Mouse (Mus musculus): ENCODE measurements around the gene Clca3a2. TPM values are rescaled to one million over a fixed set of nuclear protein-coding genes. Genes with fewer than 3 reads are reported as not detected.
"Not testable (repeated sequence)": the region's sequence is repeated elsewhere in the genome, so short reads cannot be mapped to it uniquely, and the experiment has no call there.

Gene Clca3a2
- under 1 TPM in 3 of 4 experiments, not detected in 1; 0.09 to 0.41 (median 0.20) TPM for total RNA-seq (2022)

- DNase-seq (ENCODE audit: low spot score) = not testable (repeated sequence)
Observed at GRCm38 (mm10) chr3:144819219-144819618, at the start of gene Clca3a2. Clca3a2 (minus strand) TSS chr3:144819494.

- no peak for DNase-seq (ENCODE audit: low spot score)
Observed at GRCm38 (mm10) chr3:144849584-144849983, 30.3 kb upstream of the Clca3a2 start.

- DNase-seq (ENCODE audit: low spot score) = not testable (repeated sequence)
Observed at GRCm38 (mm10) chr3:144849014-144849556, 29.8 kb upstream of the Clca3a2 start, which contains the start of gene Clca3b. Clca3b (minus strand) TSS chr3:144849357.

GRCm38 (mm10) chr3:144827257-144827656 is 8.0 kb upstream of the Clca3a2 start:
- DNase-seq (ENCODE audit: low spot score) = no peak

GRCm38 (mm10) chr3:144825151-144825550 is 5.9 kb upstream of the Clca3a2 start:
- peak; percentile 74 for DNase-seq (ENCODE audit: low spot score)

GRCm38 (mm10) chr3:144823331-144823730 is 4.0 kb upstream of the Clca3a2 start:
- DNase-seq (ENCODE audit: low spot score) = no peak

GRCm38 (mm10) chr3:144820632-144821031 is 1.3 kb upstream of the Clca3a2 start:
- DNase-seq (ENCODE audit: low spot score) = no peak

- not testable (repeated sequence) for DNase-seq (ENCODE audit: low spot score)
Observed at GRCm38 (mm10) chr3:144813336-144813735, 6.0 kb downstream of the Clca3a2 start.

- no peak for DNase-seq (ENCODE audit: low spot score)
Observed at GRCm38 (mm10) chr3:144811821-144812220, 7.5 kb downstream of the Clca3a2 start.

GRCm38 (mm10) chr3:144808153-144808925 is 11.0 kb downstream of the Clca3a2 start:
- not testable (repeated sequence) for DNase-seq (ENCODE audit: low spot score)

GRCm38 (mm10) chr3:144806626-144807025 is 12.7 kb downstream of the Clca3a2 start:
- not testable (repeated sequence) for DNase-seq (ENCODE audit: low spot score)

- no peak for DNase-seq (ENCODE audit: low spot score)
Observed at GRCm38 (mm10) chr3:144801861-144802260, 17.4 kb downstream of the Clca3a2 start.

GRCm38 (mm10) chr3:144785181-144786148 is 33.8 kb downstream of the Clca3a2 start:
- DNase-seq (ENCODE audit: low spot score) = no peak

- no peak for DNase-seq (ENCODE audit: low spot score)
Observed at GRCm38 (mm10) chr3:144765161-144765560, 54.1 kb downstream of the Clca3a2 start.

- no peak for DNase-seq (ENCODE audit: low spot score)
Observed at GRCm38 (mm10) chr3:144761454-144761853, 57.8 kb downstream of the Clca3a2 start.

- no peak for DNase-seq (ENCODE audit: low spot score)
Observed at GRCm38 (mm10) chr3:144760592-144761309, 58.5 kb downstream of the Clca3a2 start, which contains the start of gene Clca3a1. Clca3a1 (minus strand) TSS chr3:144760977.

- no peak for DNase-seq (ENCODE audit: low spot score)
Observed at GRCm38 (mm10) chr3:144759719-144760118, 59.6 kb downstream of the Clca3a2 start.

- not testable (repeated sequence) for DNase-seq (ENCODE audit: low spot score)
Observed at GRCm38 (mm10) chr3:144756103-144756502, 63.2 kb downstream of the Clca3a2 start.

- no peak for DNase-seq (ENCODE audit: low spot score)
Observed at GRCm38 (mm10) chr3:144753120-144753519, 66.2 kb downstream of the Clca3a2 start.

- DNase-seq (ENCODE audit: low spot score) = not testable (repeated sequence)
Observed at GRCm38 (mm10) chr3:144749062-144749963, 70.0 kb downstream of the Clca3a2 start.

Measured in heart, adult 8-10 months (tissue).